Mouse (Mus musculus) megakaryocyte, embryonic 14.5 days (primary cell): ENCODE measurements around the gene Gulp1.

ENCODE experiments used
- FLI1 ChIP-seq: IDR thresholded peaks from 2 replicates; pipeline ENCODE4 v1.6.1; 2012; ENCODE audit warnings: low read length, inconsistent platforms, mixed read lengths
- GATA1 ChIP-seq: IDR thresholded peaks from 3 replicates; pipeline ENCODE4 v1.6.1; 2012; ENCODE audit warnings: mixed read lengths, low read length, inconsistent platforms, borderline replicate concordance

DNA sequence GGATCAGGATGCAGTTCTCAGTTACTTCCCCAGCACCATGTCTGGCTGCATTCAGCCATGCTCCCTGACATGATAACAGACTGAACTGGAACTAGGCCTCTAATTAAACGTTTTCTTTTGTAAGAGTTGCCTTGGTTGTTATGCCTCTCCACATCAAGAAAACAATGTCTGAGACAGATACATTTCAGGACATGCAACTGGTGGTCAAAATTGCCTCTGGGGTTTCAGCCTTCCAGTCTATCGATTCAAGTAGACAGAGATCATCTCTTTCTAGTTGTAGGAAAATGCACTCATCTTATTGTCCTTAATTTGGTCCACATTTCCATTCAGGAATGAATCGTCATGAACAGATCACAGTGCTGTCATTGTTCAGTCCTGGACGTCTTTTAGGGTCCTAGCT, 83.2 kb downstream of the Gulp1 start:
- TF ChIP-seq FLI1 (no peak), GATA1 (no peak)
